Mouse (Mus musculus): Measurements from ENCODE around the gene Rft1.

DNA sequence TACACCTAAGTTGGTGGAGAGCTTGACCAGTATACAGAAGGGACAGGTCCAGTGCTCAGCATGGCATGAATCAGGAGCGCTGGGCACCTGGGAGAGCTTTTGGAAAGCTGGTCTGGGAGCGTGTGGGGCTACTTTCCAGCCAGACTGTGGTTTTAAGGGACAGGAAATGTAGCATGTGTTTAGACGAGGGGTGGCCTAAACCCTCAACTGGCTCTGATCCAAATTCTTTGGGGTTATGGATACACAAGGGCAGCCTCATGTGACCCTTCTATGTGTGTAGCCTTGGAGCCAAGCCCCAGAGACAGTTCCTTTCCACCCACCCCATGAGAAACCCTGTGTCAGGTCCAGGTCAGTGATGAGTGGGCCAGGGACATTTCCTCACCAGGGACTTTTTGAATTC is 5.7 kb upstream of the Rft1 start:
- TF ChIP-seq CTCF (conservative IDR thresholded peaks at IDR 0.05; ENCODE audit: low read length) = no peak
- TF ChIP-seq POU5F1 (IDR thresholded peaks at IDR 0.05; ENCODE audit: borderline replicate concordance, low read length) = no peak

Measured in E14TG2a.4 (cell line).